Mouse (Mus musculus) embryonic facial prominence, embryonic 10.5 days (tissue): ENCODE measurements around the gene Megf8. TPM values are rescaled to one million over a fixed set of nuclear protein-coding genes. Genes with fewer than 3 reads are reported as not detected.
A peak's percentile ranks its signal among the peaks of the same experiment; 100 is the strongest.

ENCODE experiments used
- DNase-seq: peaks from one replicate; pipeline ENCODE4 v3.0.0-alpha.2; 2017; ENCODE audit warnings: low spot score
- H3K27ac ChIP-seq: fragments of 300-500 bp; sonication (generic); replicated peaks from 2 replicates; pipeline ENCODE4 v1.5.1; 2016; ENCODE audit warnings: mild to moderate bottlenecking
- H3K27me3 ChIP-seq: fragments of 300-500 bp; sonication (generic); replicated peaks from 2 replicates; pipeline ENCODE4 v1.6.1; 2016; ENCODE audit warnings: low read depth, mild to moderate bottlenecking; ENCODE audit not compliant: poor library complexity, severe bottlenecking
- H3K36me3 ChIP-seq: fragments of 300-500 bp; sonication (generic); replicated peaks from 2 replicates; pipeline ENCODE4 v1.6.1; 2016; ENCODE audit warnings: mild to moderate bottlenecking, moderate library complexity
- H3K4me1 ChIP-seq: fragments of 300-500 bp; sonication (generic); 2 replicates; pipeline ENCODE4 v1.6.1; 2016
- H3K4me3 ChIP-seq: fragments of 300-500 bp; sonication (generic); 2 replicates; pipeline ENCODE4 v1.5.1; 2016; ENCODE audit warnings: mild to moderate bottlenecking, moderate library complexity
- H3K9me3 ChIP-seq: fragments of 300-500 bp; sonication (generic); 2 replicates; pipeline ENCODE4 v1.6.1; 2016; ENCODE audit warnings: mild to moderate bottlenecking
- WGBS: fragments of 180-500 bp; shearing (Covaris S2); methylation state at CpG from one replicate; pipeline ENCODE4 v1.1.7; 2016; 5-methylcytosine and 5-hydroxymethylcytosine counted together
- polyA plus RNA-seq: library from polyadenylated mRNA; unstranded; fragments of >200 nt; fragmentation: Nextera tagmentation; extraction: Ambion mirVana; gene quantifications from 2 replicates; pipeline ENCODE4 v1.2.1, GENCODE M21; 2016

Gene Megf8
- polyA plus RNA-seq, 1 experiment from 2014 or later: 17.6 TPM

GRCm38 (mm10) chr7:25369058-25369749 lies 52.2 kb downstream of the Megf8 start, which contains the start of gene Cnfn:
Cnfn (minus strand) TSS chr7:25369724.
- H3K36me3 ChIP-seq: peaks cover 9% of the 10 kb centered on the region
- 49% methylated on average over 12 of the region's 12 CpGs for whole genome bisulfite sequencing
- peaks cover 64% of the 10 kb centered on the region for H3K27me3 ChIP-seq
- H3K4me3 ChIP-seq: no peak within 1 kb of the TSS
- H3K9me3 ChIP-seq: no peaks in the 10 kb centered on the region
- no peak for DNase-seq
- H3K27ac ChIP-seq: no peak within 1 kb of the TSS
- peaks cover 44% of the 10 kb centered on the region for H3K4me1 ChIP-seq

- H3K27me3 ChIP-seq: peaks cover 52% of the 10 kb centered on the region
- WGBS: 91% methylated on average over 5 of the region's 5 CpGs
These were observed 55.5 kb downstream of the Megf8 start for GRCm38 (mm10) chr7:25372441-25372840.

GRCm38 (mm10) chr7:25376556-25376955 lies 59.6 kb downstream of the Megf8 start:
- no peaks in the 10 kb centered on the region for H3K9me3 ChIP-seq
- no peaks in the 10 kb centered on the region; the same call in 1 of the 2 replicates for H3K36me3 ChIP-seq
- peaks cover 47% of the 10 kb centered on the region for H3K27me3 ChIP-seq
- H3K4me1 ChIP-seq: peaks cover 39% of the 10 kb centered on the region
- DNase-seq: peak; percentile 72
- 4% methylated on average over 17 of the region's 17 CpGs for WGBS
- peak overlapping the region; percentile 46 for H3K4me3 ChIP-seq
- no peak overlapping the region for H3K27ac ChIP-seq

More at GRCm38 (mm10) chr7:25372441-25372840, 55.5 kb downstream of the Megf8 start:
- H3K36me3 ChIP-seq: no peaks in the 10 kb centered on the region
- no peak overlapping the region for H3K27ac ChIP-seq
- no peaks in the 10 kb centered on the region for H3K9me3 ChIP-seq
- DNase-seq: no peak
- peaks cover 34% of the 10 kb centered on the region for H3K4me1 ChIP-seq
- H3K4me3 ChIP-seq: no peak overlapping the region

- H3K4me3 ChIP-seq: peak overlapping the region; percentile 46
- DNase-seq: no peak
- 41% methylated on average over 8 of the region's 8 CpGs for WGBS
These were observed 60.2 kb downstream of the Megf8 start for GRCm38 (mm10) chr7:25377100-25377700.

GRCm38 (mm10) chr7:25378181-25379100 lies 61.5 kb downstream of the Megf8 start:
- Histone ChIP-seq H3K4me3 (no peak overlapping the region), H3K9me3 (no peaks in the 10 kb centered on the region), H3K4me1 (peaks cover 39% of the 10 kb centered on the region), H3K36me3 (peaks cover 15% of the 10 kb centered on the region), H3K27ac (no peak overlapping the region), H3K27me3 (peaks cover 57% of the 10 kb centered on the region)
- 82% methylated on average over 13 of the region's 13 CpGs for WGBS
- no peak for DNase-seq

More at GRCm38 (mm10) chr7:25377100-25377700, 60.2 kb downstream of the Megf8 start:
- Histone ChIP-seq H3K4me1 (peaks cover 39% of the 10 kb centered on the region), H3K27me3 (peaks cover 53% of the 10 kb centered on the region), H3K27ac (no peak overlapping the region), H3K9me3 (no peaks in the 10 kb centered on the region), H3K36me3 (peaks cover 4% of the 10 kb centered on the region)

GRCm38 (mm10) chr7:25379551-25380351 lies 62.8 kb downstream of the Megf8 start:
- WGBS: 1% methylated on average over 42 of the region's 42 CpGs
- Histone ChIP-seq H3K27ac (peak overlapping the region; percentile 78), H3K27me3 (peaks cover 62% of the 10 kb centered on the region)

GRCm38 (mm10) chr7:25380392-25381283 lies 63.7 kb downstream of the Megf8 start:
- Histone ChIP-seq H3K27ac (peak overlapping the region; percentile 78), H3K27me3 (peaks cover 55% of the 10 kb centered on the region), H3K4me1 (peaks cover 33% of the 10 kb centered on the region), H3K36me3 (peaks cover 37% of the 10 kb centered on the region), H3K4me3 (peak overlapping the region; percentile 64), H3K9me3 (no peaks in the 10 kb centered on the region)
- DNase-seq: peak; percentile 18
- 51% methylated on average over 18 of the region's 18 CpGs for WGBS

More at GRCm38 (mm10) chr7:25379551-25380351, 62.8 kb downstream of the Megf8 start:
- H3K4me3 ChIP-seq: peak overlapping the region; percentile 64
- peak; percentile 78 for DNase-seq
- peaks cover 28% of the 10 kb centered on the region for H3K36me3 ChIP-seq
- H3K4me1 ChIP-seq: peaks cover 38% of the 10 kb centered on the region
- H3K9me3 ChIP-seq: no peaks in the 10 kb centered on the region

- no peak overlapping the region for H3K4me3 ChIP-seq
- H3K27me3 ChIP-seq: peaks cover 55% of the 10 kb centered on the region
- H3K27ac ChIP-seq: no peak overlapping the region
- DNase-seq: no peak
- 22% methylated on average over 3 of the region's 3 CpGs for WGBS
- peaks cover 43% of the 10 kb centered on the region for H3K36me3 ChIP-seq
- peaks cover 32% of the 10 kb centered on the region for H3K4me1 ChIP-seq
- H3K9me3 ChIP-seq: no peaks in the 10 kb centered on the region
These were observed 64.3 kb downstream of the Megf8 start for GRCm38 (mm10) chr7:25381284-25381680.

GRCm38 (mm10) chr7:25382541-25382940 lies 65.6 kb downstream of the Megf8 start:
- DNase-seq: no peak
- peaks cover 20% of the 10 kb centered on the region for H3K4me1 ChIP-seq
- H3K27me3 ChIP-seq: peaks cover 45% of the 10 kb centered on the region
- H3K9me3 ChIP-seq: no peaks in the 10 kb centered on the region
- H3K27ac ChIP-seq: no peak overlapping the region
- no peak overlapping the region for H3K4me3 ChIP-seq
- peaks cover 56% of the 10 kb centered on the region for H3K36me3 ChIP-seq

GRCm38 (mm10) chr7:25383385-25383784 lies 66.4 kb downstream of the Megf8 start:
- Histone ChIP-seq H3K4me1 (peaks cover 19% of the 10 kb centered on the region), H3K9me3 (no peaks in the 10 kb centered on the region), H3K27ac (no peak overlapping the region), H3K36me3 (peaks cover 64% of the 10 kb centered on the region), H3K4me3 (no peak overlapping the region), H3K27me3 (peaks cover 38% of the 10 kb centered on the region)
- DNase-seq: no peak
- 88% methylated on average over 7 of the region's 7 CpGs for WGBS

GRCm38 (mm10) chr7:25383891-25384290 lies 66.9 kb downstream of the Megf8 start:
- H3K9me3 ChIP-seq: no peaks in the 10 kb centered on the region
- peaks cover 19% of the 10 kb centered on the region for H3K4me1 ChIP-seq
- no peak overlapping the region for H3K27ac ChIP-seq
- peaks cover 33% of the 10 kb centered on the region for H3K27me3 ChIP-seq
- no peak for DNase-seq
- WGBS: 81% methylated on average over 4 of the region's 4 CpGs
- H3K36me3 ChIP-seq: peaks cover 68% of the 10 kb centered on the region
- no peak overlapping the region for H3K4me3 ChIP-seq
